Mouse (Mus musculus) hindbrain, embryonic 16.5 days (tissue): ENCODE measurements around the gene Uvrag. TPM values are rescaled to one million over a fixed set of nuclear protein-coding genes. Genes with fewer than 3 reads are reported as not detected.

Source experiments
- ATAC-seq: fragments of 200-750 bp; cut with Nextera tagmentation; 2 replicates; pipeline ENCODE4 v1.8.0; 2017; ENCODE audit warnings: moderate TSS enrichment, moderate library complexity
- H3K27ac ChIP-seq: fragments of 300-500 bp; sonication (generic); 2 replicates; pipeline ENCODE4 v1.5.1; 2014; ENCODE audit warnings: low read depth, mild to moderate bottlenecking, control low read depth, low read length, moderate library complexity
- H3K27me3 ChIP-seq: fragments of 300-500 bp; sonication (generic); replicated peaks from 2 replicates; pipeline ENCODE4 v1.6.1; 2014; ENCODE audit warnings: low read length; ENCODE audit not compliant: control insufficient read depth, insufficient read depth
- H3K36me3 ChIP-seq: fragments of 300-500 bp; sonication (generic); 2 replicates; pipeline ENCODE4 v1.6.1; 2014; ENCODE audit warnings: mild to moderate bottlenecking, low read length, moderate library complexity, mixed read lengths; ENCODE audit not compliant: control insufficient read depth, insufficient read depth
- H3K4me1 ChIP-seq: fragments of 300-500 bp; sonication (generic); 2 replicates; pipeline ENCODE4 v1.6.1; 2014; ENCODE audit warnings: low read depth, low read length; ENCODE audit not compliant: control insufficient read depth, insufficient read depth
- H3K4me2 ChIP-seq: fragments of 300-500 bp; sonication (generic); 2 replicates; pipeline ENCODE4 v1.6.1; 2014; ENCODE audit warnings: mild to moderate bottlenecking, low read length, control low read depth, moderate library complexity
- H3K4me3 ChIP-seq: fragments of 300-500 bp; sonication (generic); 2 replicates; pipeline ENCODE4 v1.5.1; 2014; ENCODE audit warnings: mild to moderate bottlenecking, low read length, control low read depth, moderate library complexity
- H3K9ac ChIP-seq: fragments of 300-500 bp; sonication (generic); 2 replicates; pipeline ENCODE4 v1.6.1; 2014; ENCODE audit warnings: low read depth, mild to moderate bottlenecking, control low read depth, low read length, moderate library complexity
- H3K9me3 ChIP-seq: fragments of 300-500 bp; sonication (generic); 2 replicates; pipeline ENCODE4 v1.6.1; 2014; ENCODE audit warnings: mild to moderate bottlenecking, low read length, moderate library complexity; ENCODE audit not compliant: control insufficient read depth
- WGBS: fragments of 180-500 bp; shearing (Covaris S2); extraction: QIAGEN DNeasy Blood & Tissue Kit; methylation state at CpG from one replicate; pipeline ENCODE4 v1.1.7; 2014; 5-methylcytosine and 5-hydroxymethylcytosine counted together
- polyA plus RNA-seq: library from polyadenylated mRNA; unstranded; fragments of >200 nt; fragmentation: Nextera tagmentation; extraction: Ambion mirVana; gene quantifications from 2 replicates; pipeline ENCODE4 v1.2.1, GENCODE M21; 2015

Gene Uvrag
- polyA plus RNA-seq, 1 experiment from 2014 or later, result 14.4 TPM

- Histone ChIP-seq H3K27me3 (no peaks in the 10 kb centered on the region), H3K36me3 (no peaks in the 10 kb centered on the region), H3K9ac (no peak overlapping the region), H3K4me2 (no peak overlapping the region), H3K27ac (no peak overlapping the region), H3K9me3 (no peaks in the 10 kb centered on the region), H3K4me1 (peaks cover 2% of the 10 kb centered on the region; the same call in 1 of the 2 replicates), H3K4me3 (no peak overlapping the region)
- ATAC-seq, result no peak
- 87% methylated on average over 11 of the region's 11 CpGs for WGBS
These were observed 230.8 kb downstream of the Uvrag start for GRCm38 (mm10) chr7:98910164-98910563.

GRCm38 (mm10) chr7:98907476-98907875 is 233.5 kb downstream of the Uvrag start:
- H3K27ac ChIP-seq, result no peak overlapping the region
- H3K9ac ChIP-seq, result no peak overlapping the region
- no peak for ATAC-seq
- H3K27me3 ChIP-seq, result no peaks in the 10 kb centered on the region
- H3K4me1 ChIP-seq, result peaks cover 11% of the 10 kb centered on the region; the same call in 1 of the 2 replicates
- no peak overlapping the region for H3K4me3 ChIP-seq
- H3K36me3 ChIP-seq, result no peaks in the 10 kb centered on the region
- no peak overlapping the region for H3K4me2 ChIP-seq
- no peaks in the 10 kb centered on the region for H3K9me3 ChIP-seq
- WGBS, result 54% methylated on average over 4 of the region's 4 CpGs

GRCm38 (mm10) chr7:98904659-98905362 is 236.1 kb downstream of the Uvrag start:
- 67% methylated on average over 21 of the region's 21 CpGs for WGBS
- Histone ChIP-seq H3K4me1 (peaks cover 11% of the 10 kb centered on the region; the same call in 1 of the 2 replicates), H3K9ac (no peak overlapping the region), H3K4me2 (no peak overlapping the region), H3K36me3 (no peaks in the 10 kb centered on the region), H3K9me3 (no peaks in the 10 kb centered on the region), H3K27me3 (no peaks in the 10 kb centered on the region), H3K27ac (no peak overlapping the region), H3K4me3 (no peak overlapping the region)
- peak; percentile 72 for ATAC-seq

- H3K27me3 ChIP-seq, result no peaks in the 10 kb centered on the region
These were observed 237.1 kb downstream of the Uvrag start for GRCm38 (mm10) chr7:98903884-98904283.

GRCm38 (mm10) chr7:98901120-98901519 is 239.8 kb downstream of the Uvrag start:
- Histone ChIP-seq H3K9ac (no peak overlapping the region), H3K36me3 (no peaks in the 10 kb centered on the region), H3K4me3 (no peak overlapping the region), H3K9me3 (no peaks in the 10 kb centered on the region), H3K4me2 (no peak overlapping the region), H3K27me3 (no peaks in the 10 kb centered on the region), H3K4me1 (peaks cover 11% of the 10 kb centered on the region; the same call in 1 of the 2 replicates), H3K27ac (no peak overlapping the region)
- ATAC-seq, result no peak
- 100% methylated on average over 1 of the region's 1 CpGs for WGBS

More at GRCm38 (mm10) chr7:98903884-98904283, 237.1 kb downstream of the Uvrag start:
- 67% methylated on average over 5 of the region's 5 CpGs for WGBS
- H3K27ac ChIP-seq, result no peak overlapping the region
- H3K9ac ChIP-seq, result no peak overlapping the region
- no peak overlapping the region for H3K4me2 ChIP-seq
- H3K4me3 ChIP-seq, result no peak overlapping the region
- ATAC-seq, result no peak
- H3K9me3 ChIP-seq, result no peaks in the 10 kb centered on the region
- peaks cover 11% of the 10 kb centered on the region; the same call in 1 of the 2 replicates for H3K4me1 ChIP-seq
- H3K36me3 ChIP-seq, result no peaks in the 10 kb centered on the region

- Histone ChIP-seq H3K27me3 (no peaks in the 10 kb centered on the region), H3K4me2 (no peak overlapping the region), H3K4me1 (peaks cover 9% of the 10 kb centered on the region; the same call in 1 of the 2 replicates), H3K9me3 (no peaks in the 10 kb centered on the region), H3K9ac (no peak overlapping the region), H3K27ac (no peak overlapping the region), H3K36me3 (no peaks in the 10 kb centered on the region), H3K4me3 (no peak overlapping the region)
- 82% methylated on average over 4 of the region's 4 CpGs for WGBS
- ATAC-seq, result no peak
These were observed 241.1 kb downstream of the Uvrag start for GRCm38 (mm10) chr7:98899815-98900214.

GRCm38 (mm10) chr7:98897323-98897722 is 243.6 kb downstream of the Uvrag start:
- no peak overlapping the region for H3K27ac ChIP-seq
- WGBS, result 92% methylated on average over 8 of the region's 8 CpGs
- H3K9ac ChIP-seq, result no peak overlapping the region
- H3K36me3 ChIP-seq, result no peaks in the 10 kb centered on the region
- H3K4me2 ChIP-seq, result no peak overlapping the region
- H3K4me3 ChIP-seq, result no peak overlapping the region
- peaks cover 4% of the 10 kb centered on the region; the same call in 1 of the 2 replicates for H3K4me1 ChIP-seq
- ATAC-seq, result no peak
- no peaks in the 10 kb centered on the region for H3K27me3 ChIP-seq
- H3K9me3 ChIP-seq, result no peaks in the 10 kb centered on the region

GRCm38 (mm10) chr7:98895501-98896095 is 245.3 kb downstream of the Uvrag start:
- H3K4me1 ChIP-seq, result peaks cover 4% of the 10 kb centered on the region; the same call in 1 of the 2 replicates
- no peak for ATAC-seq
- H3K36me3 ChIP-seq, result no peaks in the 10 kb centered on the region
- no peak overlapping the region for H3K4me3 ChIP-seq
- H3K4me2 ChIP-seq, result no peak overlapping the region
- no peak overlapping the region for H3K9ac ChIP-seq
- no peak overlapping the region for H3K27ac ChIP-seq
- H3K9me3 ChIP-seq, result no peaks in the 10 kb centered on the region
- no peaks in the 10 kb centered on the region for H3K27me3 ChIP-seq
- 63% methylated on average over 10 of the region's 10 CpGs for WGBS

- Histone ChIP-seq H3K4me1 (peaks cover 6% of the 10 kb centered on the region), H3K4me2 (no peak overlapping the region), H3K9me3 (no peaks in the 10 kb centered on the region), H3K9ac (no peak overlapping the region), H3K36me3 (no peaks in the 10 kb centered on the region), H3K27me3 (no peaks in the 10 kb centered on the region), H3K4me3 (no peak overlapping the region), H3K27ac (no peak overlapping the region)
- no peak for ATAC-seq
- 42% methylated on average over 5 of the region's 5 CpGs for WGBS
These were observed 246.2 kb downstream of the Uvrag start for GRCm38 (mm10) chr7:98894768-98895167.
